In genomic region chrX:72990581-72990980, GRCm38 (mm10) we compare ENCODE assay signal across 6 mouse cellular contexts. TPM values are rescaled to one million over a fixed set of nuclear protein-coding genes. Genes with fewer than 3 reads are reported as not detected.
"Had no signal": no experiment of that assay in that cellular context is flagged by ENCODE, and none has a peak within 500 bp of the region (broad histone marks: within the 10 kb centered on the region; RNA-seq: fewer than 3 reads in every experiment).

No protein-coding gene starts in this region.

- DNase-seq: kidney, postnatal 36 days; lung, adult 18-20 months; thymus, adult 18-20 months; thymus, postnatal 14 days had no signal

RNA-seq across cellular contexts. Expression of gene Zfp185, which starts 3.4 kb away (rescaled TPM):
- total RNA-seq: megakaryocyte-erythroid progenitor cell, adult 5-6 weeks had no signal

RNA-seq across cellular contexts. Expression of gene Pnma5, which starts 46.3 kb away (rescaled TPM):
- total RNA-seq: liver, adult 2 months; megakaryocyte-erythroid progenitor cell, adult 5-6 weeks had no signal
